Mouse (Mus musculus): ENCODE results near the gene Zfp286. TPM values are rescaled to one million over a fixed set of nuclear protein-coding genes. Genes with fewer than 3 reads are reported as not detected.
A peak's percentile ranks its signal among the peaks of the same experiment; 100 is the strongest.

The Zfp286 gene
- polyA plus RNA-seq, 1 experiment from 2014 or later: 27.6 TPM

DNA sequence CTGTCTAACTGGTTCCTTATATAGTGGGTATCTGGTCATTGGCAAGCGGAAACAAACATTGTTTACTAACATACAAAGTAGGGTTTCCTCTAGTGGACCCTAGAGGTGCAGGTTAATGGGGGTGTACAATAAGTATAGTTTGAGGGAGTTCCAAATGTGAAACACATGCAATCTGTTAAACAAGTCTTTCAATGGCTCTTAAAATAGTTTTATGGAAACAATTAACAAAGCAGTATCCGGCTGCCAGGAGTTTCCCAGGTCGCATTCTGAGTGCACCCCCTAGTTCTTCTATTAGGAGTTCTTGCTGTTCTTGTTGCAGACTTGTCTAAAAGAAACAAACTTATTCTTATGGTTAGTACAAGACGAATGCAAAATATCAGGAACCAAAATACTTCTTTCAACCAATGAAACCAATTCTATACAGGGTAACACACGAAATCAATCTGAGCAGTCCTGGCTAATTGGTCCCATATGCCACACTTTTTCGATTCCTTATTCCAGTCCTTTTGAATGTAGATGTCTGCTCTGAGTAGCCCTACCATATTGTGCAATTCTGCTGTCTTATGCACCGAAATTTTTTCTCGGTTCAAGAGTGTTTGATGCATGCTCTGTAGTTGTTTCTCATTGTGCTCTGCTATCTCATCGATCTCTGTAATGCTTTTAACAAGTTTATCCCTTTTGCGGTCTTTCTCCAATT lies 46.9 kb downstream of the Zfp286 start:
- Histone ChIP-seq H3K9me3 (no peaks in the 10 kb centered on the region), H3K9ac (no peak overlapping the region), H3K4me3 (no peak overlapping the region), H3K27ac (no peak overlapping the region), H3K4me1 (no peaks in the 10 kb centered on the region), H3K27me3 (replicated peaks) (no peaks in the 10 kb centered on the region), H3K4me2 (replicated peaks) (no peak overlapping the region), H3K36me3 (no peaks in the 10 kb centered on the region)
- no peak for ATAC-seq (ENCODE audit: low FRiP score, low read depth)
- WGBS: 79% methylated on average over 10 of the region's 10 CpGs

DNA sequence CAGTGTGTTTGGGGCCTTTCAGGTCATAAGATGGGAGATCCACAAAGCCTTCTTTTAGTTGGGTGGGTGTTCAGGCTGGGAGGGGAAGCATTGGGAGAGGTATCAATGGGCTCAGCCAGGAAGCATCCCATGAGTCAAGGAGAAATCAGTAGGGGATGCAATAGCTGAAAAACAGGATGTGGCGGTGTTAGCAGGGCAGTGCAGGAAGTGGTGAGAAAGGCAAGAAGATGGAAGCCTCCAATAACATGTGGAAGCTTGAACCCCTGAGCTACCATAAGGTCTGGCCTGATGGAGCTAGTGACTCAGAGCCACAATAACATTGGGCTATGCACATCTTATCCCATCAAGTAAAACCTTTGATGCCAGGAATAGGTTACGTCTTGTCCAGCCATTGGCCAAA lies 48.1 kb downstream of the Zfp286 start:
- Histone ChIP-seq H3K36me3 (no peaks in the 10 kb centered on the region), H3K9me3 (no peaks in the 10 kb centered on the region), H3K4me2 (replicated peaks) (no peak overlapping the region), H3K9ac (no peak overlapping the region), H3K27me3 (replicated peaks) (no peaks in the 10 kb centered on the region), H3K4me3 (no peak overlapping the region), H3K4me1 (no peaks in the 10 kb centered on the region), H3K27ac (no peak overlapping the region)
- no peak for ATAC-seq (ENCODE audit: low FRiP score, low read depth)
- WGBS: 84% methylated on average over 2 of the region's 2 CpGs

DNA sequence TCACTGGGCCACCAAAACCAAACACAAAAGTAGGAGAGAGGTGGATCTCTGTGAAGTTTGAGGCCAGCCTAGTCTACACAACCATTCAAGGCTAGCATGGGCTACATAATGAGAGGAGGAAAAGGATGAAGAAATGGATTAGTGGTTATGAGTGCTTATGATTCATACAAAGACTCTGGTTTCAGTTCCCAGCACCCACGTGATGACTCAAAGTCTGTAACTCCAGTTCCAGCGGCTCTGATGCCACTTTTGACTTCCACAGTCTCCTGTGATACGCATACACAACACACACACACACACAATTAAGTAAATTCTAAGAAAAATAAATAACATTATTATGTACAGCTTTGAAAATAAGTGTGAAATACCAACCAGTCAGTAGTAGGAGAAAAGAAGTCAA lies 56.6 kb downstream of the Zfp286 start:
- H3K4me1 ChIP-seq: peaks cover 17% of the 10 kb centered on the region
- 82% methylated on average over 3 of the region's 3 CpGs for WGBS
- H3K9me3 ChIP-seq: no peaks in the 10 kb centered on the region
- H3K36me3 ChIP-seq: peaks cover 14% of the 10 kb centered on the region
- H3K4me3 ChIP-seq: no peak overlapping the region
- H3K27ac ChIP-seq: no peak overlapping the region
- no peak overlapping the region for H3K9ac ChIP-seq
- H3K27me3 ChIP-seq (replicated peaks): no peaks in the 10 kb centered on the region
- no peak overlapping the region for H3K4me2 ChIP-seq (replicated peaks)
- ATAC-seq (ENCODE audit: low FRiP score, low read depth): no peak

DNA sequence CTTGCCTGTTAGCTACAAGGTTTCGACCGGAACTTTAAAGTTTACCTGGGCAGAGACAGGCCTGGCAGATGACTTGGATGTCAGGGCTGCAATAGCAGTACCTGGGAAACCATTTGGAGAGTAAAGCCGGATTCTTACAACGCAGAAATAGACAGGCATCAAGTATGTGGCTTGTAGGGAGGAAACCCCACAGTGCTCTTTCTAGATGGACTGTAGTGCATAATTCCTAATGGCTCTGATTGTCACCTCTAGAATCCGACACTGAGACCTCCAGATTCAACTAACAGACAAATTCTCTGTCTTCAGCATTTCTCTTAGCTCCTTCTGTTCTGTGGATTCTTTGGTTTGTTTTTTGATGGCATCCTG lies 57.3 kb downstream of the Zfp286 start:
- no peak overlapping the region for H3K27ac ChIP-seq
- peak overlapping the region; percentile 63 for H3K4me3 ChIP-seq
- ATAC-seq (ENCODE audit: low FRiP score, low read depth): peak; percentile 49; the same call in 1 of the 2 replicates
- no peaks in the 10 kb centered on the region for H3K27me3 ChIP-seq (replicated peaks)
- H3K9ac ChIP-seq: no peak overlapping the region
- H3K36me3 ChIP-seq: peaks cover 20% of the 10 kb centered on the region
- no peaks in the 10 kb centered on the region for H3K9me3 ChIP-seq
- peak overlapping the region; percentile 66 for H3K4me2 ChIP-seq (replicated peaks)
- WGBS: 10% methylated on average over 5 of the region's 5 CpGs
- H3K4me1 ChIP-seq: peaks cover 17% of the 10 kb centered on the region

DNA sequence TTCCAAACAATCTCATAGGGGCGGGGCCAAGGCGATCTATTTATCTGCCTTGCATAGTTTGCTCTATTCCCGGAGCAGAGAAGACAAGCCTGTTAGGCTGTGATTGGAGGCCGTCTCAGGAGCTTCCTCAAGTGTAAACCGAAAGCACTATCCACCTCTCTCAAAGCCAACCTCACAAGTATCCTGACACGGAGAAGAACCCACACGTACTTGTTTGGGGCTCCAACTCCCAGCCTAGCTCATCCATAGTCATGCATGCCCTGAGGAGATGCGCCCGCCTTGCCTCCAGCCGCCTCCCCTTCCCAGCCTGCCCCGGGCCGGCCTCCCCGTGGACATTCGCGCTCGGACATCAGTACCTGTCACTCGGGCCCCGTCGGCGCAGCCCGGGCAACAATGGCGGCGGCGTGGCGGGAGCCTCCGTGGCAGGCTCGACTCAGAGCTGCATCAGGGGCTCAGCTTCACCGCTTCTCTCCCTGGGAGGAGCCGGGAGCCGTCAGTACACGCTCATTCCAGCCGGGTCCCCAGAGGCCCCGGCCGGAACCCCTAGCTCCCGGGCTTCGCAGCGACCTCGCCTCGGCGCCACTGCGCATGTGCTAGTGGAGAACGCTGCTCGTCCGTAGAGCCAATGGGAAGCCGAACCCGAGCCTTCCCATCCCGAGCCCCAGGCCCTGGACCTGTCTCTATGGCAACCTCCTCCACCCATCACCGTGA lies 57.8 kb downstream of the Zfp286 start, which contains the start of gene Zfp287:
Zfp287 (minus strand) TSS at position 595 of the 711 bp plus-strand sequence.
- Histone ChIP-seq H3K36me3 (peaks cover 21% of the 10 kb centered on the region), H3K4me2 (replicated peaks) (peak within 1 kb of the TSS; percentile 66), H3K27me3 (replicated peaks) (no peaks in the 10 kb centered on the region), H3K4me1 (peaks cover 17% of the 10 kb centered on the region), H3K9me3 (no peaks in the 10 kb centered on the region), H3K27ac (peak within 1 kb of the TSS; percentile 83), H3K4me3 (peak within 1 kb of the TSS; percentile 63), H3K9ac (peak within 1 kb of the TSS; percentile 73)
- WGBS: under 1% methylated on average over 48 of the region's 48 CpGs
- ATAC-seq (ENCODE audit: low FRiP score, low read depth): peak; percentile 99

DNA sequence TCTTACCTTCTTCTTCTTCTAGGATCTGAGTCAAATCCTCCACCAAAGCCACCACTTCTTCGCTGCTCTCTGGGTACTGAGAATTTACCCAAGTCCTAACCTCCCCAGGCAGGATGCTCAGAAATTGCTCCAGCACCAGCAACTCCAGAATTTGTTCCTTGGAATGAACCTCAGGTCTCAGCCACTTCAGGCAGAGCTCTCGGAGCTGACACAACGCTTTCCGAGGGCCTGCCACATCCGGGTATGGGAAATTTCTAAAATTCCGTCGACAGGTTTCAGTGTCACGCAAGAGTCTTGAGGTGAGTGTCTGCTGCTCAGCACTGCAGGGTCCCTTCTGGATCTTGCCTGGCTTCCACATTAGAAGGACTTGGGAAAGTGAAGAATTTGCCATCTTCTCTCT lies 61.0 kb downstream of the Zfp286 start:
- Histone ChIP-seq H3K4me1 (peaks cover 17% of the 10 kb centered on the region), H3K27me3 (replicated peaks) (no peaks in the 10 kb centered on the region), H3K27ac (no peak overlapping the region), H3K4me2 (replicated peaks) (no peak overlapping the region), H3K9me3 (no peaks in the 10 kb centered on the region), H3K36me3 (peaks cover 49% of the 10 kb centered on the region), H3K9ac (no peak overlapping the region), H3K4me3 (no peak overlapping the region)
- WGBS: 94% methylated on average over 8 of the region's 8 CpGs
- ATAC-seq (ENCODE audit: low FRiP score, low read depth): no peak

DNA sequence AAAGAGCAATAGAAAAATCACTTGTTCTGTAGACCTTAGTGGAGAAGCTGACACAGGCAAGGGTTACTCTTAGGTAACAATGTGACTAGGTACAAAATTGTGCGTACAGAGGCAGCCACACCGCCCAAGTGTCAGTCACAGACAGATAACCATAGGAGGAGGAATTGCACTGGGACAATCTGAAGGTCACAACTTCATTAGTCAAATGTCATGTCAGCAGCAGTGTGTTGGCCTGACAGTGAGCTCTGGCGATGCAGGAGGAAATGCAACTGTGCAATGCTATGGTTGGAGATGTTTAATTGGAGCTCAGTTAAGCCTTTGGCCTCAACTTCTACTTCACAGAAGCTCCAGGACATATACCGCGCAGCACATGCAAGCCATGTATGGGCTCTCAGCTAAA lies 78.6 kb downstream of the Zfp286 start:
- H3K4me3 ChIP-seq: no peak overlapping the region
- H3K36me3 ChIP-seq: peaks cover 42% of the 10 kb centered on the region
- 95% methylated on average over 5 of the region's 5 CpGs for WGBS
- H3K4me1 ChIP-seq: no peaks in the 10 kb centered on the region
- no peak overlapping the region for H3K4me2 ChIP-seq (replicated peaks)
- no peaks in the 10 kb centered on the region for H3K27me3 ChIP-seq (replicated peaks)
- no peak overlapping the region for H3K9ac ChIP-seq
- H3K9me3 ChIP-seq: no peaks in the 10 kb centered on the region
- no peak for ATAC-seq (ENCODE audit: low FRiP score, low read depth)
- no peak overlapping the region for H3K27ac ChIP-seq

DNA sequence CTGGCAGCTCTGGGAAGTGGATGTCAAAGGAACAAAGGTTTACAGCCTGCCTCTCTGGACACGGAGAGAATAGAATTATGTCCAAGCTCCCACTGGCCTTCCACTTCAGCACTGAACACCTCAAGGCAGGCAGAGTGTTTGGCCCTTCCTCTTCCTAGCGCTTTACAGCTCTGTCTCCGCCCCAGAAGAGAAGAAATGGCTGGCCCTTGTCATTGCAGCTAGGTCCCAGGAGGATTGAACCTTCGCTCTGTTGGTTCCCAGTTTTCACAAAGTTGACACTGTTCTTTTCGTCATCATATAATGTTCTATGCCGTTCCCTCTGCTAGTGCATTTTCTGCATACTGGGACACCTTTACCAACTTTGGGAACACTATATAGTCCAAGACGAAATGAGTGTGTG lies 81.0 kb downstream of the Zfp286 start:
- WGBS: 78% methylated on average over 7 of the region's 7 CpGs
- Histone ChIP-seq H3K27me3 (replicated peaks) (no peaks in the 10 kb centered on the region), H3K4me2 (replicated peaks) (no peak overlapping the region), H3K4me3 (no peak overlapping the region), H3K36me3 (peaks cover 24% of the 10 kb centered on the region), H3K4me1 (no peaks in the 10 kb centered on the region), H3K9me3 (no peaks in the 10 kb centered on the region), H3K27ac (no peak overlapping the region), H3K9ac (no peak overlapping the region)
- ATAC-seq (ENCODE audit: low FRiP score, low read depth): no peak

DNA sequence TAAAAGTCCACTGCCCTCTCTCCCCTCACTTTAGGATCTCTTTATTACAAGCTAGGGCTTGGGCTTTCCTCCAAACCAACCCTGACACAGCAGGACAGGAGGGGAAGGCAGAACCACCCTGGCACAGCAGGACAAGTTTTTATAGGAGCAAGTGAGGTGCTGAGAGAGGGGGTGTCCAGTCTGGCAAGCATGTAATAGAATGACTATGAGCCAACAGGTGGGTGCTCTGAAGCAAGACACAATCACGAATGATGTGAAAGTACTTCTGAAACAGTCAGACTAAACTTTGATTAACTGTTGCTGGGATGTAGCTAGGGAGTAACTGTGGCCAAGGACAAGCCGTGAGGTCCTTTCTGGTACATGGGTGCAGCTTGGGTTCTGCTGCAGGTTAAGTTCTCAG lies 83.1 kb downstream of the Zfp286 start:
- no peaks in the 10 kb centered on the region for H3K27me3 ChIP-seq (replicated peaks)
- WGBS: 89% methylated on average over 2 of the region's 2 CpGs
- no peaks in the 10 kb centered on the region for H3K4me1 ChIP-seq
- no peak for ATAC-seq (ENCODE audit: low FRiP score, low read depth)
- no peak overlapping the region for H3K4me3 ChIP-seq
- H3K36me3 ChIP-seq: peaks cover 9% of the 10 kb centered on the region
- no peak overlapping the region for H3K27ac ChIP-seq
- no peaks in the 10 kb centered on the region for H3K9me3 ChIP-seq
- no peak overlapping the region for H3K9ac ChIP-seq
- no peak overlapping the region for H3K4me2 ChIP-seq (replicated peaks)

Other genes starting within 250 kb of the Zfp286 start
- 3,967 and 4,014 TPM in 2 replicates for gene Ubb, start 238.3 kb downstream of the Zfp286 start, polyA plus RNA-seq (2016; fragmentation: Nextera tagmentation; extraction: Ambion mirVana)
- 16.0 and 18.0 TPM in 2 replicates for gene Trpv2, start 215.0 kb downstream of the Zfp286 start, polyA plus RNA-seq (2016; fragmentation: Nextera tagmentation; extraction: Ambion mirVana)
- 14.2 and 15.9 TPM in 2 replicates for gene Lrrc75a, start 140.9 kb downstream of the Zfp286 start, polyA plus RNA-seq (2016; fragmentation: Nextera tagmentation; extraction: Ambion mirVana)
- gene Mmgt2, start 140.8 kb downstream of the Zfp286 start, polyA plus RNA-seq (2016; fragmentation: Nextera tagmentation; extraction: Ambion mirVana): 30.8 and 34.7 TPM in 2 replicates
- gene Zfp287, start 57.6 kb downstream of the Zfp286 start, polyA plus RNA-seq (2016; fragmentation: Nextera tagmentation; extraction: Ambion mirVana): 18.4 and 19.5 TPM in 2 replicates
- gene Gm10428, start 36.4 kb downstream of the Zfp286 start, polyA plus RNA-seq (2016; fragmentation: Nextera tagmentation; extraction: Ambion mirVana): not detected in 2 replicates
- 8.2 and 10.3 TPM in 2 replicates for gene Trim16, start 30.8 kb upstream of the Zfp286 start, polyA plus RNA-seq (2016; fragmentation: Nextera tagmentation; extraction: Ambion mirVana)
- gene Fbxw10, start 57.6 kb upstream of the Zfp286 start, polyA plus RNA-seq (2016; fragmentation: Nextera tagmentation; extraction: Ambion mirVana): 0.74 and 1.0 TPM in 2 replicates
- gene Tvp23b, start 90.0 kb upstream of the Zfp286 start, polyA plus RNA-seq (2016; fragmentation: Nextera tagmentation; extraction: Ambion mirVana): 40.5 and 43.9 TPM in 2 replicates
- gene Cdrt4, start 161.7 kb upstream of the Zfp286 start, polyA plus RNA-seq (2016; fragmentation: Nextera tagmentation; extraction: Ambion mirVana): 0.28 and 0.29 TPM in 2 replicates

Measured in neural tube, embryonic 12.5 days (tissue).